15 mouse cellular contexts compared by ENCODE assay signal in genomic region chr11:45886596-45886995, GRCm38 (mm10). TPM values are rescaled to one million over a fixed set of nuclear protein-coding genes. Genes with fewer than 3 reads are reported as not detected.
DNase-seq lines count a peak whose midpoint lies in the region; ATAC-seq and TF ChIP-seq lines count a peak whose summit lies in the region.
"Had no signal": no experiment of that assay in that cellular context is flagged by ENCODE, and none has a peak within 500 bp of the region (broad histone marks: within the 10 kb centered on the region; RNA-seq: fewer than 3 reads in every experiment).

No protein-coding gene starts in this region.

- H3K9ac ChIP-seq in limb, embryonic 12.5 days (replicated peaks): no peak overlapping the region
- H3K9ac ChIP-seq in forebrain, embryonic 13.5 days: no peak overlapping the region
- no peak overlapping the region for H3K9ac ChIP-seq in hindbrain, postnatal 0 days (replicated peaks; ENCODE audit: low read length)
- H3K9ac ChIP-seq in neural tube, embryonic 15.5 days (replicated peaks): no peak overlapping the region
- H3K9ac ChIP-seq in intestine, embryonic 16.5 days (ENCODE audit: low read depth, low read length): no peak overlapping the region
- H3K9ac ChIP-seq: heart, embryonic 12.5 days had no signal

- H3K27me3 ChIP-seq in limb, embryonic 12.5 days: no peaks in the 10 kb centered on the region
- H3K27me3 ChIP-seq in limb, embryonic 10.5 days (ENCODE audit: low read depth, poor library complexity, severe bottlenecking): no peaks in the 10 kb centered on the region
- no peaks in the 10 kb centered on the region for H3K27me3 ChIP-seq in forebrain, embryonic 13.5 days
- no peaks in the 10 kb centered on the region for H3K27me3 ChIP-seq in hindbrain, postnatal 0 days (ENCODE audit: insufficient read depth, low read length)
- H3K27me3 ChIP-seq in neural tube, embryonic 15.5 days (replicated peaks): no peaks in the 10 kb centered on the region
- no peaks in the 10 kb centered on the region for H3K27me3 ChIP-seq in intestine, embryonic 16.5 days (replicated peaks; ENCODE audit: control insufficient read depth, insufficient read depth, low read length)
- H3K27me3 ChIP-seq: heart, embryonic 12.5 days had no signal

- WGBS in limb, embryonic 12.5 days: 53% methylated on average over 5 of the region's 5 CpGs
- WGBS in limb, embryonic 10.5 days: 90% methylated on average over 5 of the region's 5 CpGs
- 33% methylated on average over 5 of the region's 5 CpGs for WGBS in forebrain, embryonic 13.5 days
- 44% methylated on average over 5 of the region's 5 CpGs for WGBS in hindbrain, postnatal 0 days
- 56% methylated on average over 5 of the region's 5 CpGs for WGBS in neural tube, embryonic 15.5 days
- WGBS in intestine, embryonic 16.5 days: 87% methylated on average over 5 of the region's 5 CpGs
- 92% methylated on average over 5 of the region's 5 CpGs for WGBS in lung, adult 2 months

- no peaks in the 10 kb centered on the region for H3K9me3 ChIP-seq in limb, embryonic 12.5 days
- no peaks in the 10 kb centered on the region for H3K9me3 ChIP-seq in limb, embryonic 10.5 days (replicated peaks)
- no peaks in the 10 kb centered on the region for H3K9me3 ChIP-seq in forebrain, embryonic 13.5 days (replicated peaks)
- no peaks in the 10 kb centered on the region for H3K9me3 ChIP-seq in hindbrain, postnatal 0 days (ENCODE audit: low read length)
- H3K9me3 ChIP-seq in neural tube, embryonic 15.5 days (replicated peaks): no peaks in the 10 kb centered on the region
- no peaks in the 10 kb centered on the region for H3K9me3 ChIP-seq in intestine, embryonic 16.5 days (ENCODE audit: control insufficient read depth, low read length)
- H3K9me3 ChIP-seq: heart, embryonic 12.5 days had no signal

- peaks cover 35% of the 10 kb centered on the region for H3K4me1 ChIP-seq in limb, embryonic 12.5 days (replicated peaks)
- no peaks in the 10 kb centered on the region for H3K4me1 ChIP-seq in limb, embryonic 10.5 days
- peaks cover 35% of the 10 kb centered on the region for H3K4me1 ChIP-seq in forebrain, embryonic 13.5 days
- no peaks in the 10 kb centered on the region for H3K4me1 ChIP-seq in hindbrain, postnatal 0 days (ENCODE audit: insufficient read depth, low read length)
- H3K4me1 ChIP-seq in neural tube, embryonic 15.5 days: peaks cover 22% of the 10 kb centered on the region
- peaks cover 11% of the 10 kb centered on the region for H3K4me1 ChIP-seq in intestine, embryonic 16.5 days (ENCODE audit: control insufficient read depth, insufficient read depth, low read length)
- H3K4me1 ChIP-seq in lung, adult 2 months (ENCODE audit: control insufficient read depth, insufficient read depth, low read length): peaks cover 11% of the 10 kb centered on the region

- no peak for TF ChIP-seq CTCF in hindbrain, postnatal 0 days (IDR thresholded peaks at IDR 0.05; ENCODE audit: low read depth)
- no peak for TF ChIP-seq CTCF in lung, adult 2 months (IDR thresholded peaks at IDR 0.05; ENCODE audit: insufficient read depth, low read length)

- no peak overlapping the region for H3K4me3 ChIP-seq in limb, embryonic 12.5 days (replicated peaks)
- no peak overlapping the region for H3K4me3 ChIP-seq in limb, embryonic 10.5 days
- no peak overlapping the region for H3K4me3 ChIP-seq in forebrain, embryonic 13.5 days
- no peak overlapping the region for H3K4me3 ChIP-seq in hindbrain, postnatal 0 days (ENCODE audit: low read length)
- no peak overlapping the region for H3K4me3 ChIP-seq in neural tube, embryonic 15.5 days (replicated peaks)
- H3K4me3 ChIP-seq in intestine, embryonic 16.5 days (ENCODE audit: low read length): no peak overlapping the region
- no peak overlapping the region for H3K4me3 ChIP-seq in lung, adult 2 months (replicated peaks; ENCODE audit: extremely low read depth, low read depth, low read length)
- H3K4me3 ChIP-seq: heart, embryonic 12.5 days had no signal

- ATAC-seq in limb, embryonic 12.5 days (ENCODE audit: insufficient number of reproducible peaks, insufficient read depth, low FRiP score, low TSS enrichment, low read depth): no peak; the same call in 1 of the 2 replicates
- ATAC-seq in forebrain, embryonic 13.5 days: peak; percentile 57; the same call in 1 of the 2 replicates
- 0 out of 2 replicates have a peak, but pooled peaks have one; percentile 24 for ATAC-seq in hindbrain, postnatal 0 days
- peak; percentile 39; the same call in 1 of the 2 replicates for ATAC-seq in neural tube, embryonic 15.5 days (ENCODE audit: low FRiP score)
- ATAC-seq in intestine, embryonic 16.5 days: no peak

- no peak for DNase-seq in limb, embryonic 10.5 days (ENCODE audit: low spot score)
- no peak for DNase-seq in hindbrain, postnatal 0 days (ENCODE audit: low spot score)
- DNase-seq in lung, adult 2 months: no peak
- DNase-seq: B cell, adult 2 months; cerebellum, adult 2 months; heart, postnatal 36 days; kidney, adult 2 months; kidney, postnatal 36 days; lung, postnatal 36 days; thymus, postnatal 14 days had no signal

- H3K4me2 ChIP-seq in limb, embryonic 12.5 days: no peak overlapping the region
- no peak overlapping the region for H3K4me2 ChIP-seq in forebrain, embryonic 13.5 days
- H3K4me2 ChIP-seq in hindbrain, postnatal 0 days (ENCODE audit: low read depth, low read length): no peak overlapping the region
- no peak overlapping the region for H3K4me2 ChIP-seq in neural tube, embryonic 15.5 days
- no peak overlapping the region for H3K4me2 ChIP-seq in intestine, embryonic 16.5 days (ENCODE audit: low read depth, low read length)
- H3K4me2 ChIP-seq: heart, embryonic 12.5 days had no signal

- H3K27ac ChIP-seq in limb, embryonic 12.5 days: 0 out of 2 replicates have a peak overlapping the region, but pooled peaks have one; percentile 20
- H3K27ac ChIP-seq in limb, embryonic 10.5 days: no peak overlapping the region
- peak overlapping the region; percentile 22; the same call in 1 of the 2 replicates for H3K27ac ChIP-seq in forebrain, embryonic 13.5 days
- H3K27ac ChIP-seq in hindbrain, postnatal 0 days: no peak overlapping the region
- H3K27ac ChIP-seq in neural tube, embryonic 15.5 days (replicated peaks): no peak overlapping the region
- H3K27ac ChIP-seq in intestine, embryonic 16.5 days (ENCODE audit: low read length): no peak overlapping the region

- TF ChIP-seq POLR2A in lung, adult 2 months (IDR thresholded peaks at IDR 0.05; ENCODE audit: borderline replicate concordance, extremely low read depth, low read depth, low read length): no peak

- H3K36me3 ChIP-seq in limb, embryonic 12.5 days: peaks cover 59% of the 10 kb centered on the region
- H3K36me3 ChIP-seq in limb, embryonic 10.5 days: peaks cover 69% of the 10 kb centered on the region
- peaks cover 39% of the 10 kb centered on the region for H3K36me3 ChIP-seq in forebrain, embryonic 13.5 days (ENCODE audit: poor library complexity, severe bottlenecking)
- peaks cover 23% of the 10 kb centered on the region; the same call in 1 of the 2 replicates for H3K36me3 ChIP-seq in hindbrain, postnatal 0 days (ENCODE audit: insufficient read depth, low read length)
- peaks cover 29% of the 10 kb centered on the region for H3K36me3 ChIP-seq in neural tube, embryonic 15.5 days
- H3K36me3 ChIP-seq in intestine, embryonic 16.5 days (ENCODE audit: control insufficient read depth, insufficient read depth, low read length): peaks cover 10% of the 10 kb centered on the region; the same call in 1 of the 2 replicates

RNA-seq across cellular contexts. Expression of gene Clint1, which starts 34.7 kb away (rescaled TPM):
- 103 and 106 TPM in 2 replicates for polyA plus RNA-seq in limb, embryonic 12.5 days (2016; fragmentation: Nextera tagmentation; extraction: Ambion mirVana)
- 73.0 and 81.5 TPM in 2 replicates for polyA plus RNA-seq in limb, embryonic 10.5 days (2016; fragmentation: Nextera tagmentation; extraction: Ambion mirVana)
- polyA plus RNA-seq in forebrain, embryonic 13.5 days (2015; fragmentation: Nextera tagmentation; extraction: Ambion mirVana): 49.8 and 51.0 TPM in 2 replicates
- total RNA-seq in hindbrain, postnatal 0 days (2014; rRNA removed): 26.5 and 30.4 TPM in 2 replicates
- 31.0 and 31.8 TPM in 2 replicates for polyA plus RNA-seq in hindbrain, postnatal 0 days (2015; fragmentation: Nextera tagmentation; extraction: Ambion mirVana)
- polyA plus RNA-seq in neural tube, embryonic 15.5 days (2015; fragmentation: Nextera tagmentation; extraction: Ambion mirVana): 41.5 and 48.7 TPM in 2 replicates
- polyA plus RNA-seq in intestine, embryonic 16.5 days (2015; fragmentation: Nextera tagmentation; extraction: Ambion mirVana): 101 and 114 TPM in 2 replicates
- 37.1 and 51.8 TPM in 2 replicates for polyA plus RNA-seq in lung, adult 2 months (2012; rRNA removed)

RNA-seq across cellular contexts. Expression of gene Lsm11, which starts 58.1 kb away (rescaled TPM):
- polyA plus RNA-seq in limb, embryonic 12.5 days (2016; fragmentation: Nextera tagmentation; extraction: Ambion mirVana): 9.7 and 10.0 TPM in 2 replicates
- polyA plus RNA-seq in limb, embryonic 10.5 days (2016; fragmentation: Nextera tagmentation; extraction: Ambion mirVana): 6.3 and 6.9 TPM in 2 replicates
- polyA plus RNA-seq in forebrain, embryonic 13.5 days (2015; fragmentation: Nextera tagmentation; extraction: Ambion mirVana): 8.7 and 8.8 TPM in 2 replicates
- total RNA-seq in hindbrain, postnatal 0 days (2014; rRNA removed): 92.6 and 96.2 TPM in 2 replicates
- polyA plus RNA-seq in hindbrain, postnatal 0 days (2015; fragmentation: Nextera tagmentation; extraction: Ambion mirVana): 27.5 and 31.0 TPM in 2 replicates
- polyA plus RNA-seq in neural tube, embryonic 15.5 days (2015; fragmentation: Nextera tagmentation; extraction: Ambion mirVana): 22.5 and 24.5 TPM in 2 replicates
- polyA plus RNA-seq in intestine, embryonic 16.5 days (2015; fragmentation: Nextera tagmentation; extraction: Ambion mirVana): 4.4 and 4.5 TPM in 2 replicates
- 2.4 and 2.7 TPM in 2 replicates for polyA plus RNA-seq in lung, adult 2 months (2012; rRNA removed)

Comparison
In these comparisons a context has a peak if more than half of its experiments do, and no peak if none do; other contexts are left out.
1. H3K27ac ChIP-seq: peak in limb, embryonic 12.5 days (single experiment) and forebrain, embryonic 13.5 days (single experiment); none in limb, embryonic 10.5 days (single experiment), hindbrain, postnatal 0 days (single experiment), neural tube, embryonic 15.5 days (single experiment) and intestine, embryonic 16.5 days (single experiment).
2. ATAC-seq: peak in forebrain, embryonic 13.5 days (single experiment), hindbrain, postnatal 0 days (single experiment) and neural tube, embryonic 15.5 days (single experiment); none in limb, embryonic 12.5 days (single experiment) and intestine, embryonic 16.5 days (single experiment).